Mouse (Mus musculus) heart, embryonic 13.5 days (tissue): Measurements from ENCODE around the gene Prmt1. TPM values are rescaled to one million over a fixed set of nuclear protein-coding genes. Genes with fewer than 3 reads are reported as not detected.
A peak's percentile ranks its signal among the peaks of the same experiment; 100 is the strongest.

Source experiments
- ATAC-seq: fragments of 200-750 bp; cut with Nextera tagmentation; 2 replicates; pipeline ENCODE4 v1.8.0; 2017; ENCODE audit warnings: moderate TSS enrichment; ENCODE audit not compliant: insufficient number of reproducible peaks, low FRiP score, low TSS enrichment; ENCODE audit errors: extremely low read depth
- H3K27ac ChIP-seq: fragments of 300-500 bp; sonication (generic); replicated peaks from 2 replicates; pipeline ENCODE4 v1.5.1; 2015; ENCODE audit warnings: moderate library complexity, mild to moderate bottlenecking, inconsistent platforms
- H3K27me3 ChIP-seq: fragments of 300-500 bp; sonication (generic); replicated peaks from 2 replicates; pipeline ENCODE4 v1.6.1; 2015; ENCODE audit warnings: mild to moderate bottlenecking, inconsistent platforms
- H3K36me3 ChIP-seq: fragments of 300-500 bp; sonication (generic); 2 replicates; pipeline ENCODE4 v1.6.1; 2015; ENCODE audit warnings: mild to moderate bottlenecking, inconsistent platforms
- H3K4me1 ChIP-seq: fragments of 300-500 bp; sonication (generic); 2 replicates; pipeline ENCODE4 v1.6.1; 2015; ENCODE audit warnings: inconsistent platforms
- H3K4me2 ChIP-seq: fragments of 300-500 bp; sonication (generic); 2 replicates; pipeline ENCODE4 v1.6.1; 2015; ENCODE audit warnings: inconsistent platforms, mild to moderate bottlenecking, moderate library complexity
- H3K4me3 ChIP-seq: fragments of 300-500 bp; sonication (generic); 2 replicates; pipeline ENCODE4 v1.5.1; 2015; ENCODE audit warnings: moderate library complexity, mild to moderate bottlenecking, inconsistent platforms
- H3K9ac ChIP-seq: fragments of 300-500 bp; sonication (generic); 2 replicates; pipeline ENCODE4 v1.6.1; 2015; ENCODE audit warnings: inconsistent platforms, mild to moderate bottlenecking, moderate library complexity
- H3K9me3 ChIP-seq: fragments of 300-500 bp; sonication (generic); 2 replicates; pipeline ENCODE4 v1.6.1; 2016; ENCODE audit warnings: inconsistent platforms
- WGBS: fragments of 180-500 bp; shearing (Covaris S2); methylation state at CpG from one replicate; pipeline ENCODE4 v1.1.7; 2015; ENCODE audit warnings: mixed read lengths; 5-methylcytosine and 5-hydroxymethylcytosine counted together
- polyA plus RNA-seq: library from polyadenylated mRNA; unstranded; fragments of >200 nt; fragmentation: Nextera tagmentation; extraction: Ambion mirVana; gene quantifications from 2 replicates; pipeline ENCODE4 v1.2.1, GENCODE M21; 2015

Prmt1 gene
- polyA plus RNA-seq, 1 experiment from 2014 or later: 438 TPM

- Histone ChIP-seq H3K9me3 (no peaks in the 10 kb centered on the region), H3K4me3 (no peak overlapping the region), H3K27ac (no peak overlapping the region), H3K4me1 (no peaks in the 10 kb centered on the region), H3K27me3 (no peaks in the 10 kb centered on the region), H3K4me2 (no peak overlapping the region), H3K36me3 (peaks cover 40% of the 10 kb centered on the region), H3K9ac (no peak overlapping the region)
- 65% methylated on average over 8 of the region's 8 CpGs for WGBS
- ATAC-seq: no peak
These were observed 27.1 kb downstream of the Prmt1 start for GRCm38 (mm10) chr7:44959281-44959680.

GRCm38 (mm10) chr7:44958208-44958607, 28.2 kb downstream of the Prmt1 start:
- Histone ChIP-seq H3K27me3 (peaks cover 5% of the 10 kb centered on the region; the same call in 1 of the 2 replicates), H3K9me3 (no peaks in the 10 kb centered on the region), H3K4me2 (no peak overlapping the region), H3K27ac (no peak overlapping the region), H3K9ac (no peak overlapping the region; the same call in 1 of the 2 replicates), H3K4me1 (0 out of 2 replicates have a peak, but pooled peaks cover under 1% of the 10 kb centered on the region), H3K36me3 (peaks cover 31% of the 10 kb centered on the region; the same call in 1 of the 2 replicates), H3K4me3 (no peak overlapping the region)
- ATAC-seq: no peak
- WGBS: 49% methylated on average over 7 of the region's 7 CpGs

GRCm38 (mm10) chr7:44957183-44957835, 29.1 kb downstream of the Prmt1 start:
- Histone ChIP-seq H3K36me3 (peaks cover 23% of the 10 kb centered on the region; the same call in 1 of the 2 replicates), H3K4me1 (peaks cover 6% of the 10 kb centered on the region), H3K27me3 (peaks cover 5% of the 10 kb centered on the region; the same call in 1 of the 2 replicates), H3K27ac (no peak overlapping the region), H3K9me3 (no peaks in the 10 kb centered on the region), H3K4me3 (no peak overlapping the region), H3K4me2 (no peak overlapping the region), H3K9ac (peak overlapping the region; percentile 54; the same call in 1 of the 2 replicates)
- no peak for ATAC-seq
- 66% methylated on average over 20 of the region's 20 CpGs for WGBS

- Histone ChIP-seq H3K36me3 (peaks cover 12% of the 10 kb centered on the region; the same call in 1 of the 2 replicates), H3K9ac (no peak overlapping the region)
- no peak for ATAC-seq
These were observed 30.1 kb downstream of the Prmt1 start for GRCm38 (mm10) chr7:44956266-44956665.

GRCm38 (mm10) chr7:44955628-44956027, 30.7 kb downstream of the Prmt1 start:
- no peak for ATAC-seq

More at GRCm38 (mm10) chr7:44956266-44956665, 30.1 kb downstream of the Prmt1 start:
- H3K4me3 ChIP-seq: no peak overlapping the region
- 60% methylated on average over 6 of the region's 6 CpGs for WGBS
- peaks cover 16% of the 10 kb centered on the region for H3K4me1 ChIP-seq
- no peak overlapping the region for H3K27ac ChIP-seq
- H3K4me2 ChIP-seq: no peak overlapping the region
- peaks cover 12% of the 10 kb centered on the region for H3K27me3 ChIP-seq
- H3K9me3 ChIP-seq: no peaks in the 10 kb centered on the region

GRCm38 (mm10) chr7:44954091-44954885, 32.1 kb downstream of the Prmt1 start:
- Histone ChIP-seq H3K4me3 (no peak overlapping the region), H3K27ac (no peak overlapping the region)
- ATAC-seq: no peak

More at GRCm38 (mm10) chr7:44955628-44956027, 30.7 kb downstream of the Prmt1 start:
- WGBS: 46% methylated on average over 5 of the region's 5 CpGs
- H3K4me1 ChIP-seq: peaks cover 17% of the 10 kb centered on the region
- no peak overlapping the region for H3K9ac ChIP-seq
- no peak overlapping the region for H3K27ac ChIP-seq
- no peaks in the 10 kb centered on the region for H3K9me3 ChIP-seq
- H3K4me2 ChIP-seq: no peak overlapping the region
- peaks cover 18% of the 10 kb centered on the region for H3K27me3 ChIP-seq
- no peak overlapping the region for H3K4me3 ChIP-seq
- H3K36me3 ChIP-seq: peaks cover 6% of the 10 kb centered on the region; the same call in 1 of the 2 replicates

GRCm38 (mm10) chr7:44953561-44953960, 32.8 kb downstream of the Prmt1 start:
- Histone ChIP-seq H3K27me3 (peaks cover 39% of the 10 kb centered on the region), H3K4me2 (no peak overlapping the region), H3K9ac (no peak overlapping the region), H3K36me3 (no peaks in the 10 kb centered on the region), H3K27ac (no peak overlapping the region), H3K9me3 (no peaks in the 10 kb centered on the region), H3K4me1 (peaks cover 17% of the 10 kb centered on the region), H3K4me3 (no peak overlapping the region)
- WGBS: 54% methylated on average over 14 of the region's 14 CpGs
- ATAC-seq: no peak

More at GRCm38 (mm10) chr7:44954091-44954885, 32.1 kb downstream of the Prmt1 start:
- Histone ChIP-seq H3K36me3 (no peaks in the 10 kb centered on the region), H3K4me1 (peaks cover 17% of the 10 kb centered on the region), H3K9me3 (no peaks in the 10 kb centered on the region), H3K27me3 (peaks cover 32% of the 10 kb centered on the region), H3K9ac (no peak overlapping the region), H3K4me2 (no peak overlapping the region)
- 73% methylated on average over 12 of the region's 12 CpGs for WGBS

GRCm38 (mm10) chr7:44952611-44953306, 33.6 kb downstream of the Prmt1 start:
- peaks cover 46% of the 10 kb centered on the region for H3K27me3 ChIP-seq
- peak overlapping the region; percentile 59 for H3K4me3 ChIP-seq
- peak overlapping the region; percentile 80 for H3K9ac ChIP-seq
- H3K9me3 ChIP-seq: no peaks in the 10 kb centered on the region
- peak; percentile 79 for ATAC-seq
- H3K4me2 ChIP-seq: peak overlapping the region; percentile 87
- no peaks in the 10 kb centered on the region for H3K36me3 ChIP-seq
- WGBS: 6% methylated on average over 24 of the region's 24 CpGs
- H3K4me1 ChIP-seq: peaks cover 17% of the 10 kb centered on the region
- H3K27ac ChIP-seq: peak overlapping the region; percentile 53

- peak overlapping the region; percentile 87 for H3K4me2 ChIP-seq
- peaks cover 52% of the 10 kb centered on the region for H3K27me3 ChIP-seq
- no peak for ATAC-seq
- 1% methylated on average over 10 of the region's 10 CpGs for WGBS
- no peaks in the 10 kb centered on the region for H3K36me3 ChIP-seq
- H3K9ac ChIP-seq: peak overlapping the region; percentile 80
- H3K4me1 ChIP-seq: peaks cover 17% of the 10 kb centered on the region
- H3K27ac ChIP-seq: peak overlapping the region; percentile 53
- H3K4me3 ChIP-seq: peak overlapping the region; percentile 59
- H3K9me3 ChIP-seq: no peaks in the 10 kb centered on the region
These were observed 34.4 kb downstream of the Prmt1 start for GRCm38 (mm10) chr7:44951960-44952359.

- no peaks in the 10 kb centered on the region for H3K9me3 ChIP-seq
- no peak overlapping the region for H3K27ac ChIP-seq
- H3K4me1 ChIP-seq: peaks cover 17% of the 10 kb centered on the region
- no peaks in the 10 kb centered on the region for H3K36me3 ChIP-seq
- no peak overlapping the region for H3K4me3 ChIP-seq
- 56% methylated on average over 6 of the region's 6 CpGs for WGBS
- peaks cover 52% of the 10 kb centered on the region for H3K27me3 ChIP-seq
- H3K4me2 ChIP-seq: no peak overlapping the region
- no peak overlapping the region for H3K9ac ChIP-seq
- no peak for ATAC-seq
These were observed 36.4 kb downstream of the Prmt1 start for GRCm38 (mm10) chr7:44949922-44950321.

- peaks cover 1% of the 10 kb centered on the region for H3K9me3 ChIP-seq
- WGBS: 72% methylated on average over 7 of the region's 7 CpGs
- no peak within 1 kb of the TSS for H3K9ac ChIP-seq
- no peak within 1 kb of the TSS for H3K4me3 ChIP-seq
- peaks cover 7% of the 10 kb centered on the region for H3K27me3 ChIP-seq
- H3K36me3 ChIP-seq: no peaks in the 10 kb centered on the region
- no peak within 1 kb of the TSS for H3K4me2 ChIP-seq
- H3K4me1 ChIP-seq: no peaks in the 10 kb centered on the region
- H3K27ac ChIP-seq: no peak within 1 kb of the TSS
- no peak for ATAC-seq
These were observed 43.5 kb downstream of the Prmt1 start, which contains the start of gene Tsks for GRCm38 (mm10) chr7:44942904-44943303. Tsks (plus strand) TSS chr7:44943204.
